Mouse (Mus musculus): ENCODE data around the gene Cfap157. TPM values are rescaled to one million over a fixed set of nuclear protein-coding genes. Genes with fewer than 3 reads are reported as not detected.

The Cfap157 gene
- polyA plus RNA-seq, 1 experiment from 2014 or later: 1.2 TPM

DNA sequence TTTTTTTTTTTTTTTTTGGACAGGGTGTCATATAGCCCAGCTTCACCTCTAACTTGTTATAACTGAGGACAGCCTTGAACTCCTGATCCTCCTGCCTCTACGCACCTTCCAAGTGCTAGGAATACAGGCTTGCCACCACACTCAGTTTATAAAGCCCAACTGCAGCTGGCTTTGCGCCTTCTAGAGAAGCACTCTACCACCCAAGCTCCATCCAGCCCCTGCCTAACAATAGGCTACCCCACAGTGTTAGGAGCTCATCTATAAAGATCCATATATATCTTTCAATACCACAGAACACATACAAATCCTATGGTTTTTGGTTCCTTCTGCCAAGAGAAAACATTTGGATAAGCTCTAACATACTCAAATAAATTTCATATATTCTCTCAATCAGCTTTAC is 32.3 kb upstream of the Cfap157 start:
- WGBS: 95% methylated on average over 2 of the region's 2 CpGs
- Histone ChIP-seq H3K36me3 (peaks cover 39% of the 10 kb centered on the region; the same call in 1 of the 2 replicates), H3K27me3 (ENCODE audit: insufficient read depth, poor library complexity, severe bottlenecking) (no peaks in the 10 kb centered on the region), H3K4me1 (no peaks in the 10 kb centered on the region; the same call in 1 of the 2 replicates), H3K9me3 (no peaks in the 10 kb centered on the region), H3K27ac (no peak overlapping the region), H3K4me3 (no peak overlapping the region)
- no peak for DNase-seq (ENCODE audit: low spot score)

DNA sequence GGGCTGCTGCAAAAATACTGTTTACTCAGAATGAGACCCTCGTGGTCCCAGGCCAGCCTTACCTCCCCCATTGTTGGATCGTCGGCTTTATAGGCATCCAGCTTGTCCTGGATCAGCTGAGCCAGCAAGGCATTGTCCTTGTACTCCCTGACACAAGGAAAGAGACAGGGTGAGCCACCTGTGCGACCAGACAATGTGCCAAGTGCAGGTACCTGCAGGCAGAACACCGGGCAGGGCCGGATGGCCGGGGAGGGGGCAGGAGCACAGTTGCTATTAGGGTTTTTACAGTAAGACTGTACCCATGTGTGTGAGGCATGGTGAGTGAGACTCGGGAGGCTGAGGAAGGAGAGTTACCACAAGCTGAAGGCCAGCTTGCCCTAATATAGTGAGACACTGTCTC is 27.7 kb upstream of the Cfap157 start:
- Histone ChIP-seq H3K27me3 (ENCODE audit: insufficient read depth, poor library complexity, severe bottlenecking) (no peaks in the 10 kb centered on the region), H3K27ac (0 out of 2 replicates have a peak overlapping the region, but pooled peaks have one; percentile 4), H3K9me3 (no peaks in the 10 kb centered on the region), H3K4me1 (peaks cover 4% of the 10 kb centered on the region; the same call in 1 of the 2 replicates), H3K36me3 (peaks cover 58% of the 10 kb centered on the region), H3K4me3 (no peak overlapping the region)
- 81% methylated on average over 8 of the region's 8 CpGs for whole genome bisulfite sequencing
- DNase-seq (ENCODE audit: low spot score): no peak

DNA sequence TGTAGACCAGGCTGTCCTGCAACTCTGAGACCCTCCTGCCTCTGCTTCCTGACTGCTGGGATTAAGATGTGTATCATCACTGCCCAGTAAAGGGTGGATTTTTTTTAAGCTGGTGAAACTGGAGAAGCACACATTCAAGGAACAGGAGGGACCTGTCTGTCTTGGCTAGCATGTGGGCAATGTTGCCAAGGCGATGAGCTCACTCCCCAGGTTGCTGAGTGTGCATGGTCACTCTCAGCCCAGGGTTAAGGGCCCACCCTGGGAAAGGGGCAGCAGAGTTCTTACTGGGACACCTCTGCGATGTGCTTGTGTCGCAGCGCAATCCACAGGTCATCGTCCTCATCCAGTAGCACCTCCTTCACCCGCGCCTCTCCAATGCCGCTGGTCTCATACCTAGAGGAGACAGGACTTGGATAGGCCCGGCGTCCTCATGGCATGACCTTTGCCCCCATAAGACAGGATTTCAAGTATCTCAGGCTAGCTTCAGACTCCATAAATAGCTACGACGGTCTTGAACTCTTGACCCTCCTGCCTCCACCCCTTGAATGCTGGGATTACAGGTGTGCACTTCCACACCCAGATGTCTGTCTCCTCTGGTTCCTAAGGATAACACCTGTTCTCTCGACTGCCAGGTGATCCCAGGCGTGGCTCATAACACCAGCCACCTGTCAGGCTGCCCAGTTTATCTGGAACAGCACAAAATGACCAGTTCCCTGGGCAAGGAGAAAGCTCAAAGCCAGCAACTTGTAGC is 24.8 kb upstream of the Cfap157 start:
- 82% methylated on average over 14 of the region's 14 CpGs for WGBS
- H3K27ac ChIP-seq: no peak overlapping the region
- no peaks in the 10 kb centered on the region for H3K27me3 ChIP-seq (ENCODE audit: insufficient read depth, poor library complexity, severe bottlenecking)
- H3K36me3 ChIP-seq: peaks cover 68% of the 10 kb centered on the region
- DNase-seq (ENCODE audit: low spot score): no peak
- H3K9me3 ChIP-seq: no peaks in the 10 kb centered on the region
- no peak overlapping the region for H3K4me3 ChIP-seq
- peaks cover 4% of the 10 kb centered on the region; the same call in 1 of the 2 replicates for H3K4me1 ChIP-seq

DNA sequence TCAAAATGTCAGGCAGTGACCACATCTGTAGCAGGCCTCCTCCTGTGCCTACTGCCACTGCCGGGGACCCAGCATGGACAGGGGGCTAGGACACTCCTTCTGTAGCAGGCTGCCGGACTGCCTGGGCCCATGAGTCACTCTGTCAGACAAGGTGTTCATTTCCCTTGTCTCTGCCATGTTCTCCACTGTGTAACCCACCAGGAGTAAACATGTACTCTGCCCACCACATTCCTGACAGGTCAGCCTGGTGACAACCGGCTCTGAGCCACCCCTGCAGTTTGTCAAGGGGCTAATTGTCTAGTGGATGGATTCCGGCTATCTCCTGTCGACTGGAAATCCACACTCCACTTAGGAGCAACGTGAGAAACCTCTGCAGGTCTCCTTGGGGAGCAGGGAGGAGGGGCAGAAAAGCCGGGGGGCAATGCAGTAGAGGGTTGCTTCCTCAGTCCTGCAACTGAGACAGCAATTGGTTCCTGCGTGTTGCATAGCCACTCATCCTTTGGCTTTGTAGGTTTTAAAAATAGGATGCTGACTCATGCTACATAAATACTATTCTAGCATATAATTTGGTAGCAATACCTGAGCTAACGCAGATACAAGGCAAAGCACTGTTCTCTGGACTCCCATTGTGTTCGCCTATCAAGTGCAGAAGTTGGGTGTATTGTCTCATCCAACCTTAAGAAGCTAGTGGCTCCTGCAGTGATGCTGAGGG is 14.2 kb upstream of the Cfap157 start:
- H3K36me3 ChIP-seq: peaks cover 78% of the 10 kb centered on the region
- DNase-seq (ENCODE audit: low spot score): peak; percentile 79
- H3K27me3 ChIP-seq (ENCODE audit: insufficient read depth, poor library complexity, severe bottlenecking): no peaks in the 10 kb centered on the region
- peak overlapping the region; percentile 67; the same call in 1 of the 2 replicates for H3K27ac ChIP-seq
- 40% methylated on average over 10 of the region's 10 CpGs for WGBS
- H3K4me3 ChIP-seq: no peak overlapping the region
- H3K4me1 ChIP-seq: peaks cover 21% of the 10 kb centered on the region
- H3K9me3 ChIP-seq: no peaks in the 10 kb centered on the region

DNA sequence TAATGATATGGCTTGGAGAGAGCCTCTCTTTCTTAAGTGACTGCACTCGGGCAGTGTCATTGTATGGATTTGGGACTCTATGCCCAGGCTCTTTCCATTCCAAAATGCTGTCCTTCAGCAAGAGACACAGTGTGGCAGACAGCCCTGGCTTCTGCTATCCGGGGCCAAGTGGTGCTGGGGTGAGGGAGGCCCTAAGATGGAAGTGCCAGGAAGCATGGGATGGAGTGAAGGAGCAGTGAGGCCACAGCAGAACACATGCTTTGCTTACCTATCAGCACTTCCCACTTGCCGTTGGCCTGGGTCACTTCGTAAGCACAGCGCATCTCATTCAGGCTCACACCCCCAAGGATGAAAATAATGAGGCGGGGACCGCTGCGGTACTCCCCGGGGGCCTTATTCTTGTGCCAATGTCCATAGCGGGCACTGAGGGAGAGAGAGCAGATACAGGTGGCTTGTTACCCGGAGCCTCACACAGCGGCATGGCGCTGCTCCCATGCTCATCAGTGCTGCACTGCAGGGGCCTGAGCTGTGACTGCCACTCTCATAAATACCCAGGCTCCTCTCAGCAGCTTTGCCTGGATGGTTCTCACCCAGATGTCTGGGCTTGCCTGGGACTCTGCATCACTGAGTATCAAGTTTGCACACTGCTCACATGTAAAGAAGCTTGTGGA is 11.7 kb upstream of the Cfap157 start:
- Histone ChIP-seq H3K27ac (no peak overlapping the region), H3K27me3 (ENCODE audit: insufficient read depth, poor library complexity, severe bottlenecking) (no peaks in the 10 kb centered on the region), H3K4me1 (peaks cover 21% of the 10 kb centered on the region), H3K9me3 (no peaks in the 10 kb centered on the region), H3K4me3 (no peak overlapping the region), H3K36me3 (peaks cover 66% of the 10 kb centered on the region)
- no peak for DNase-seq (ENCODE audit: low spot score)
- 82% methylated on average over 13 of the region's 13 CpGs for WGBS

DNA sequence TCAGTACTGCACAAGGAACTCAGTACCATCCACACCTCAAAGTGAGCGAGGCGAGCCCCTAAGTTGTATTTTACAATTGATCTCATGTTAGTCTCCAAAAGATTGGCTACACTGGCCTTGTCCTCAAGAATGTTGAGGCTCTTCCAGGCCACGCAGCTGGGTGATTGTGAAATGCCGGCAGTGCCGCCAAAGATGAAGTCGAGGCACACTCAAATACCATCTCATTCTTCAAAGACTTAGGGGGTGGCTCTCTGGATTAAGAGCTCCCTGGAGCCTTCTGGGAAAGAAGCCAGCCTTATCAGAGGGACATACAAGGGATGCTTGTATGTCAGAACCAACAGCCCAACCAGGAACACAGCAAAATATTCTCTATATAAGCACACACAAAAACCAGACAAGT is 7.1 kb upstream of the Cfap157 start:
- Histone ChIP-seq H3K4me3 (no peak overlapping the region), H3K36me3 (peaks cover 36% of the 10 kb centered on the region), H3K9me3 (no peaks in the 10 kb centered on the region), H3K27me3 (ENCODE audit: insufficient read depth, poor library complexity, severe bottlenecking) (no peaks in the 10 kb centered on the region), H3K4me1 (no peaks in the 10 kb centered on the region; the same call in 1 of the 2 replicates), H3K27ac (no peak overlapping the region)
- 74% methylated on average over 6 of the region's 6 CpGs for WGBS
- DNase-seq (ENCODE audit: low spot score): no peak

DNA sequence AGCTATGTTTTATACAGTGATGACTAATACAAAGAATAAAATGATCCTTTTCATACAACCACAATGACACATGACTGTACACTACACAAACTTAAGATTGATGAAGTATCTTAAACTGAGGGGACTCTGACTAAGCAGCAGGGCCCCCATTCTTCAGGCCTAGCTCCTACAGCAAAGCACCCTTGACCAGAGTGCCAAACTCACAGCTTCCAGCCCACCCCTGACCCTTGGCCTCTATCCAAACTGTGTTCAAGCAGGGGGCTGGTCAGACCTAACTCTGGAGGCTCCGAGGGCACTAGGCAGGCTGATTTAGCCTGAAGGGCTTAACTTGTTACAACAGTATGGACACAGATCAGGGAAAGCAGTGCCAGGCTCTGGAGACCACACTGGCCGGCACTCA is 4.4 kb upstream of the Cfap157 start:
- H3K27me3 ChIP-seq (ENCODE audit: insufficient read depth, poor library complexity, severe bottlenecking): no peaks in the 10 kb centered on the region
- peaks cover 11% of the 10 kb centered on the region for H3K36me3 ChIP-seq
- 59% methylated on average over 2 of the region's 2 CpGs for WGBS
- H3K27ac ChIP-seq: no peak overlapping the region
- peaks cover 8% of the 10 kb centered on the region for H3K4me1 ChIP-seq
- DNase-seq (ENCODE audit: low spot score): no peak
- no peak overlapping the region for H3K4me3 ChIP-seq
- no peaks in the 10 kb centered on the region for H3K9me3 ChIP-seq

DNA sequence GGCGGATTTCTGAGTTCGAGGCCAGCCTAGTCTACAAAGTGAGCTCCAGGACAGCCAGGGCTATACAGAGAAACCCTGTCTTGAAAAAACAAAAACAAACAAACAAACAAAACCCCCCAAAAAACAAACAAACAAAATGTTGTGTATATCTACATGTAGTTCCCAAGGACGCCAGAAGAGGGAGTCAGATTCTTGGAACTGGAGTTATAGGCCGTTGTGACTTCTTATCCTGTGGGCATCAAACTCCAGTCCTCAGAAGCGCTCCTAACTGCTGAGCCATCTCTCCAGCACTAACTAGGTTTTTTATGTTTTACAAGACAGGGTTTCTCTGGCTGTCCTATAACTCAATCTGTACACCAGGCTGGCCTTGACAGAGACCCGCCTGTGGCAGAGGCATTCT is 2.9 kb upstream of the Cfap157 start:
- WGBS: 58% methylated on average over 6 of the region's 6 CpGs
- no peak for DNase-seq (ENCODE audit: low spot score)
- Histone ChIP-seq H3K36me3 (0 out of 2 replicates have a peak, but pooled peaks cover 4% of the 10 kb centered on the region), H3K27ac (no peak overlapping the region), H3K27me3 (ENCODE audit: insufficient read depth, poor library complexity, severe bottlenecking) (no peaks in the 10 kb centered on the region), H3K4me1 (peaks cover 8% of the 10 kb centered on the region), H3K9me3 (no peaks in the 10 kb centered on the region), H3K4me3 (no peak overlapping the region)

DNA sequence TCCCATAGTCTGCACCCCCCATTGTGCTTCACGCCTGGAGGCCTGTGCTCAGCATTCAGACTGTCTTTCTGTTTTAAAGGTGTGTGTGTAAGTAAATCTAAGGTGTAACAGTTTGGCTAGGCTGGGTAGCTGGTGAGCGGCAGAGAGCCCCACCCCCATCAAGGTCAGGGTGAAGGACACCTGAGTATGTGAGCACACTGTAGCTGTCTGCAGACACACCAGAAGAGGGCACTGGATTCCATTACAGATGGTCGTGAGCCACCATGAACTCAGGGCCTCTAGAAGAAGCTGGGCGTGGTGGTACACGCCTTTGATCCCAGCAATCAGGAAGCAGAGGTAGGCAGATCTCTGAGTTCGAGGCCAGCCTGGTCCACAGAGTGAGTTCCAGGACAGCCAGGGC is 2.5 kb downstream of the Cfap157 start:
- no peak overlapping the region; the same call in 1 of the 2 replicates for H3K27ac ChIP-seq
- DNase-seq (ENCODE audit: low spot score): no peak
- WGBS: 68% methylated on average over 6 of the region's 6 CpGs

DNA sequence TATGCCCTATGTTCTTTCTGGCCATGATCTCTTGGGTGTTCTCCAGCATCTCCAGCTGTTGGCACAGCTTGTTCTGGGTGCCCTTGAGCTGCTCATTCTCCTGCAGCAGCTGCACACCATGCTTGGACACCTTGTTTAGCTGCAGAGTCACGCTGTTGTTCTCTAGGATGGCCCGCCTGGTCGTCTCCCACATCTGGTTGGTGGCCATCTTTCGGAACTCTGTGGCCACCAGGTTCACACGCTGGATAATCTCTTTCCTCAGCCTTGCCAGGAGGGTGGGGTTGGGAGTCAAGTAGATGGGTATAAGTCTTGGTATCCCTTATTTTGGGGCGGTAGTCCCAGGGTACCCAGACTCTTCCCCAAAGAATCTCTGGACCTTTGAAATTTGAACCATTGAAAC is 4.5 kb downstream of the Cfap157 start:
- peaks cover 33% of the 10 kb centered on the region for H3K4me1 ChIP-seq
- H3K9me3 ChIP-seq: no peaks in the 10 kb centered on the region
- no peak for DNase-seq (ENCODE audit: low spot score)
- H3K4me3 ChIP-seq: no peak overlapping the region
- 82% methylated on average over 6 of the region's 6 CpGs for WGBS
- no peak overlapping the region for H3K27ac ChIP-seq
- peaks cover 23% of the 10 kb centered on the region for H3K27me3 ChIP-seq (ENCODE audit: insufficient read depth, poor library complexity, severe bottlenecking)
- no peaks in the 10 kb centered on the region for H3K36me3 ChIP-seq

More for the DNA sequence above, 2.5 kb downstream of the Cfap157 start:
- no peak overlapping the region for H3K4me3 ChIP-seq
- no peaks in the 10 kb centered on the region for H3K36me3 ChIP-seq
- H3K9me3 ChIP-seq: no peaks in the 10 kb centered on the region
- H3K4me1 ChIP-seq: peaks cover 21% of the 10 kb centered on the region
- H3K27me3 ChIP-seq (ENCODE audit: insufficient read depth, poor library complexity, severe bottlenecking): peaks cover 17% of the 10 kb centered on the region

DNA sequence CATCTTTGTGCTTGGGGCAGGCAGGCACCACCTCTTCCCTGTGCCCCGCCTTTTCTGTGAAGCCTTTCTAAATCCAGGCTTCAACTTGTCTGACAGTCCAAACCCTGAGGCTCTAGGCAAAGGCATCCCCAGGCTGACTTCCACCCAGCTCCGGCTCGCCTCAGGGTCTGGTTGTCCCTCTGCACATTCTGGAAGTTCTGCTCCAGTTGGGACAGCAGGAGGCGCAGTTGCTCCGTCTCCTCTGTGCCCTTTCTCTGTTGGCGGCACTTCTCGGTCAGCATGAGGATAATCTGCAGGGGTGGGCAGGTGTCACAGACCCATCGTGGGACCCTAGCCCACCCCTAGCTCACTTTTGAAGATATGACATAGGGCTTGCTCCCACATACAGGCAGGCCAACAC is 5.1 kb downstream of the Cfap157 start:
- no peak overlapping the region for H3K4me3 ChIP-seq
- 13% methylated on average over 8 of the region's 8 CpGs for WGBS
- no peaks in the 10 kb centered on the region for H3K36me3 ChIP-seq
- H3K9me3 ChIP-seq: no peaks in the 10 kb centered on the region
- peak; percentile 85 for DNase-seq (ENCODE audit: low spot score)
- no peak overlapping the region for H3K27ac ChIP-seq
- H3K27me3 ChIP-seq (ENCODE audit: insufficient read depth, poor library complexity, severe bottlenecking): peaks cover 23% of the 10 kb centered on the region
- peaks cover 32% of the 10 kb centered on the region for H3K4me1 ChIP-seq

DNA sequence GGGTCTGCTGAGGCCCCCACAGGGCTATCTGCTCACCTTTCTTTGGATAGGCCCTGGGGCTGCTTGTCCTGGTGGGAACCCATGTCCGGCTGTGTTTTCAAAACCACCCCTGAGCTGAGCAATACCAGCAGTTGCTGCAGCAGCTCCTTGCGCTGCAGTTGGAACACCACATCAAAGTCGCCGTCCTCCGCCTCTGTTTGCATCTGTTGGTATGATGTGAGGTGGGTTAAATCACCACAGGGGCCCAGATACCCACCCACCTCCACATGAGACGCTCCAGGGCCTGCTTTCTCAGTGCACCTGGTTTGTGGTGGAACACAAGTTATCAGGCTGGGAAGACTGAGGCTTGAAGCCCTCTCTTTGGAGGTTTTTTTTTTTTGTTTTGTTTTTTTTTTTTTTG is 6.1 kb downstream of the Cfap157 start:
- Histone ChIP-seq H3K27me3 (ENCODE audit: insufficient read depth, poor library complexity, severe bottlenecking) (peaks cover 23% of the 10 kb centered on the region), H3K36me3 (no peaks in the 10 kb centered on the region), H3K27ac (no peak overlapping the region), H3K4me3 (no peak overlapping the region), H3K4me1 (peaks cover 29% of the 10 kb centered on the region), H3K9me3 (no peaks in the 10 kb centered on the region)
- DNase-seq (ENCODE audit: low spot score): no peak
- WGBS: 90% methylated on average over 6 of the region's 6 CpGs

DNA sequence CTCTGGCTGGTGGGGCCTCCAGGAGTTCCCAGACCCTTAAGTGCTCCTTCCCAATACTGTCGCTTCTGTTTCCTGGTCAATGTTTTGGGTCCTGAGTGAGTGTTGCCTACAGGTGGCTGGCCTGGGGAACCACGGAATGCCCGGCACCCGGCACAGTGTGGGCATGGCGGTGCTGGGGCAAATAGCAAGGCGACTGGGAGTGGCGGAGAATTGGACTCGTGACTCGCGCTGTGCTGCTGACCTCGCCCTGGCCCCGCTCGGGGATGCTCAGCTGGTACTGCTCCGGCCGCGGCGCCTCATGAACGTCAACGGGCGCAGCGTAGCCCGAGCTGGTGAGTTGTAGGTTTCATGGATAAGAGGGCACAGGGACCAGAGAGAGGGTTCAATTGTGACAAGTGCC is 8.0 kb downstream of the Cfap157 start:
- 0 out of 2 replicates have a peak overlapping the region, but pooled peaks have one; percentile 87 for H3K27ac ChIP-seq
- no peaks in the 10 kb centered on the region for H3K9me3 ChIP-seq
- H3K36me3 ChIP-seq: no peaks in the 10 kb centered on the region
- 25% methylated on average over 22 of the region's 22 CpGs for WGBS
- H3K27me3 ChIP-seq (ENCODE audit: insufficient read depth, poor library complexity, severe bottlenecking): peaks cover 23% of the 10 kb centered on the region
- peaks cover 36% of the 10 kb centered on the region for H3K4me1 ChIP-seq
- no peak for DNase-seq (ENCODE audit: low spot score)
- peak overlapping the region; percentile 74 for H3K4me3 ChIP-seq
